Mouse (Mus musculus) liver, embryonic 15.5 days (tissue): ENCODE measurements at regions not wholly inside any gene's neighbourhood (a gene's known extent, or its start where the extent isn't known, plus 50 kb on each side); places are given as distances from the start of the nearest gene placed in this dataset.

Experiments used
- ATAC-seq: fragments of 200-750 bp; cut with Nextera tagmentation; 2 replicates; pipeline ENCODE4 v1.8.0; 2017; ENCODE audit warnings: moderate number of reproducible peaks, mild to moderate bottlenecking, moderate library complexity; ENCODE audit not compliant: insufficient read depth
- H3K27ac ChIP-seq: fragments of 300-500 bp; sonication (generic); replicated peaks from 2 replicates; pipeline ENCODE4 v1.5.1; 2015; ENCODE audit warnings: mild to moderate bottlenecking, inconsistent platforms
- H3K27me3 ChIP-seq: fragments of 300-500 bp; sonication (generic); 2 replicates; pipeline ENCODE4 v1.6.1; 2015; ENCODE audit warnings: mild to moderate bottlenecking, inconsistent platforms
- H3K36me3 ChIP-seq: fragments of 300-500 bp; sonication (generic); replicated peaks from 2 replicates; pipeline ENCODE4 v1.6.1; 2015; ENCODE audit warnings: moderate library complexity, mild to moderate bottlenecking, inconsistent platforms
- H3K4me1 ChIP-seq: fragments of 300-500 bp; sonication (generic); replicated peaks from 2 replicates; pipeline ENCODE4 v1.6.1; 2015; ENCODE audit warnings: inconsistent platforms
- H3K4me2 ChIP-seq: fragments of 300-500 bp; sonication (generic); 2 replicates; pipeline ENCODE4 v1.6.1; 2015; ENCODE audit warnings: moderate library complexity, mild to moderate bottlenecking, inconsistent platforms
- H3K4me3 ChIP-seq: fragments of 300-500 bp; sonication (generic); replicated peaks from 2 replicates; pipeline ENCODE4 v1.5.1; 2015; ENCODE audit warnings: mild to moderate bottlenecking, inconsistent platforms
- H3K9ac ChIP-seq: fragments of 300-500 bp; sonication (generic); 2 replicates; pipeline ENCODE4 v1.6.1; 2015; ENCODE audit warnings: moderate library complexity, mild to moderate bottlenecking, inconsistent platforms
- H3K9me3 ChIP-seq: fragments of 300-500 bp; sonication (generic); replicated peaks from 2 replicates; pipeline ENCODE4 v1.6.1; 2016; ENCODE audit warnings: inconsistent platforms
- WGBS: fragments of 180-500 bp; shearing (Covaris S2); methylation state at CpG from one replicate; pipeline ENCODE4 v1.1.7; 2015; ENCODE audit warnings: mixed read lengths; ENCODE audit not compliant: insufficient replicate concordance; 5-methylcytosine and 5-hydroxymethylcytosine counted together

DNA sequence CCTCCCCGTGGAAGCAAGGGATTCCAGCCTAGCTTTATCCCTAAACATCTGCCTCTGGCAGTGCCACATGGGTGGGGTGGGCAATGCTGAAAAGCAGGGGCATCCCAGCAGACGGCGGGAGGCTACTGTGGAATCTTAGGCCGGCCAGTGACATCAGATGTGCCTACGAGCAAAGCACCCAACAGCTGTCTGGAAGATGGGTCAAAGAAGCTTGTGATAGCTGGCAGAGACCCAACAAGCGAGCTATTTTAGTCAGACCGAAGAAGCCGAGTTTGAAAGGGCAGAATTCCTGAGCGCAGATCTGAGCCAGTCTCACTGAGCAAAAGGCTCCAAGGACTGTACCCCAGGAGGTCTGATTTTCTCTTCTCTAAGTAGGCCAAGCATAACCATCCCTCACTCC, 110.8 kb upstream of the Foxn2 start:
- ATAC-seq: no peak
- H3K36me3 ChIP-seq: no peaks in the 10 kb centered on the region
- 0 out of 2 replicates have a peak, but pooled peaks cover 13% of the 10 kb centered on the region for H3K4me1 ChIP-seq
- H3K9ac ChIP-seq: no peak overlapping the region
- no peaks in the 10 kb centered on the region for H3K27me3 ChIP-seq
- H3K9me3 ChIP-seq: 0 out of 2 replicates have a peak, but pooled peaks cover 4% of the 10 kb centered on the region
- 68% methylated on average over 9 of the region's 9 CpGs for WGBS
- H3K4me2 ChIP-seq: no peak overlapping the region
- H3K4me3 ChIP-seq: no peak overlapping the region
- no peak overlapping the region for H3K27ac ChIP-seq

DNA sequence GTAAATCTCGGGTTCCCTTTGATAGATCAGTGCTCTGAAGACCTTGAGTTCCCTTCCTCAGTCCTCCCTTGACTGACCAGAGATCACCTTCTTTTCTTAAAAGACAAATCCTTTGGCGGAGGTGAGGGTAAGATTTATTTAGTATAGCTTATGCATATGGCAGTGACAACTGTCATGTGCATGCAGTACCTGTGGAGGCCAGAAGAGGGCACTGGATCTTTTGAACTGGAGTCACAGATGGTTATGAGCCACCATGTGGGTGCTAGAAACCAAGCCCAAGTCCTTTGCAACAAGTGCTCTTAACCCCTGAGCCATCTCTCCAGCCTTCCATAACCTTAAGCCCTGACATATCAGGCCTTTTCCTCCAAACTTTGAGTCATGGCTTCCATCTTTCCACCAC, 110.4 kb upstream of the Foxn2 start:
- Histone ChIP-seq H3K36me3 (no peaks in the 10 kb centered on the region), H3K27me3 (no peaks in the 10 kb centered on the region), H3K27ac (no peak overlapping the region), H3K4me2 (no peak overlapping the region), H3K9ac (no peak overlapping the region), H3K4me3 (no peak overlapping the region), H3K9me3 (0 out of 2 replicates have a peak, but pooled peaks cover 4% of the 10 kb centered on the region), H3K4me1 (0 out of 2 replicates have a peak, but pooled peaks cover 13% of the 10 kb centered on the region)
- WGBS: 69% methylated on average over 2 of the region's 2 CpGs
- no peak for ATAC-seq

DNA sequence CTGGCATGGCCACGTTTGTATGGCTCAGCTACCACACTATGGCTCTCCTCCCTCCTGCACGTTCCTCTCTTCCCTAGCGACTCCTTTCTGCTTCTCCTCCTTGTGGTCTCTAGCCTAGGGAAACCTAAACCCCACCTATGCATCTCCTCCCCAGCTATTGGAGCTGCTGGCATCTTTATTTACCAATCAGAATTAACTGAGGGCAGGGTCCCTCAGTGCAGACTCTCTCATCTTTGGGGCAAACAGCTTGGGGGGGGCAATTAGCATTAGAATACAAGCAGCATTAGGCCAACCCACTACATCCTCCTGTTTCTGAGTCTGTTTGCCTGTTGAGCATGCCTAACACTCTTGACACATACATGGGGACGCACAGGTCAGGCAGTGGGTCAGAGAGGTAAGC, 106.7 kb upstream of the Foxn2 start:
- Histone ChIP-seq H3K4me3 (no peak overlapping the region), H3K36me3 (no peaks in the 10 kb centered on the region), H3K9ac (no peak overlapping the region), H3K4me1 (no peaks in the 10 kb centered on the region), H3K27ac (no peak overlapping the region), H3K27me3 (no peaks in the 10 kb centered on the region), H3K9me3 (0 out of 2 replicates have a peak, but pooled peaks cover 4% of the 10 kb centered on the region), H3K4me2 (no peak overlapping the region)
- WGBS: 53% methylated on average over 4 of the region's 4 CpGs
- no peak for ATAC-seq

DNA sequence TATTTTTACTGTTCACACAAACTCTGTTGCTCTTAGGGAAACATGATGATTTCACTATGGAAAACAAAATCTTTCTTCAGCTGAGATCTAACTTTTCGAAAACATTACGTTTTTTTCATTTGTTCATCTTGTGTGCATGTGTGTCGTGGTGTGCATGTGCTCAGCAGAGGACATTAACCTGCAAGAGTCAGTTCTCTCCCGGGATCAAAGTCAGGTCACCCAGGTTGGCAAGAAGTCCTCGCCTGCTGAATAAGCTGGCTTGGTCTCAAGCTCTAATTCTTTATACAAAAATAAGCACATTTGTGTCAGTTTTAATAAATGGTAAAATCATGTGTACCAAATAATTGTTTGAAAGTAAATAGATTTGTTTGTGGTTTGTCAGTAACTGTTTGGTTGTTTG, 105.2 kb upstream of the Foxn2 start:
- H3K9ac ChIP-seq: no peak overlapping the region
- no peaks in the 10 kb centered on the region for H3K4me1 ChIP-seq
- H3K4me3 ChIP-seq: no peak overlapping the region
- ATAC-seq: no peak
- no peak overlapping the region for H3K4me2 ChIP-seq
- H3K27ac ChIP-seq: no peak overlapping the region
- no peaks in the 10 kb centered on the region for H3K27me3 ChIP-seq
- WGBS: 64% methylated on average over 5 of the region's 5 CpGs
- H3K36me3 ChIP-seq: no peaks in the 10 kb centered on the region
- 0 out of 2 replicates have a peak, but pooled peaks cover 3% of the 10 kb centered on the region for H3K9me3 ChIP-seq

DNA sequence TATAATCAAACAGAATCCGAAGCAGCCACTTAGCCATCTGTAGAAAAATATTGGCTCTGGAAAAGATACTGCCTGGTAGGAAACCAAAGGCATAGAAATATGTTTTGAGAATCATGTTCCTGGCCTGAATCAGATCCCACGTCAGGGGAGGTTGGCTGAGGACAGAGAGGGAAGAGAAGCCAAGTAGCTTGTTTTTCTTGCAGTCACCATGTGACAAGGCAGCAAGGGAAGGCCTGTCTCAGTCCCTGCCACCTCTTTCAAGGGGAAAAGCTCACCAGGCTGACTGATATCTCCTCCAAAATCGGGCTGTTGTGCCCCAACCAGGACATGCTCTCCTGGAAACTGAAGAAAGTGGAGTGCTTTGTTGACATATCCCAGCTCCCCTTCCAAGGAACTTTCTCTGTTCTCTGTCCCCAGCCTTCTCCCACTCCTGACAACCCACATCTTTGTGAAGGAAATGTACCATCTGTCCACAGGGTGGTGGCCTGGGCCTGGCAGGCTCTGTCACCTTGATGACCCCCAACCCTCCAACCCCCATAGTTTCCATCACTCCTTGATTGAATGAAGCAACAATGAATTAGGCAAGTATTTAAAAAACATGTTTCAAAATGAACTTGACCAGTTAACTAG, 104.3 kb upstream of the Foxn2 start:
- no peak overlapping the region for H3K9ac ChIP-seq

DNA sequence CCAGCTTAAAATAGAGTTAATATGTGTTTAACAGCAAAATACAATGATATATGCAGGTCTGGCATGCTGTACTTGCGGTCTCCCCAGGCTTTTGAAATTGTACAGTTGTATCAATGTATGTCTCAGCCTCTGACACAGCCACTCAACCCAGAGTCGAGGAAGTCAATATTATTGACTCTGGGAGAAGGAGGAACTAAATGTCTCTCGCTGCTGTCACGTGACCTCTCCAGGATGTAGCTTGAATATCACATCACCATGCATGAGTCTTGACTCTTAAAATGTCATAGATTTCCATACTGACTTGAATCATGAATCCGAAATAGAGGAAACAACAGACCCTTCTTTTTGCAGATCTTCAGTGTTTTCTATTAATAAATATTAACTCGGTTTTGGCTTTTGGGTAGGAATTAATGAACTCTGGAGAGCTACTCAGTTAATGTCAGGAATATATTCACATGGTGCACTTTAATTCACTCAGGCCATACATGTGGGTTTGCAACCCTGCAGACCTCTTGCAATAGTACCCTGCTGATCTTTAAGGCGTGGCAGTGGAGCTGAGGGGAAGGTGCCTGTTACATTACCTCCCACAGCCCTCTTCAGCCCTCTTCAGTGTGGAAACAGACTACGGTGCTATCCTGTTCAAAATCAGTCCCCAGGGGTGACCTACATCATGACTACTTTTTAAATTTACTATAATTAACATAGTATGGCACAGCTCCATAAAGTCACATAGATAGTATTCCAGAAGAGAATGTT, 102.7 kb upstream of the Foxn2 start:
- no peak overlapping the region for H3K4me2 ChIP-seq
- H3K9me3 ChIP-seq: no peaks in the 10 kb centered on the region
- no peak for ATAC-seq
- H3K27ac ChIP-seq: no peak overlapping the region
- no peaks in the 10 kb centered on the region for H3K4me1 ChIP-seq
- no peak overlapping the region for H3K9ac ChIP-seq
- H3K36me3 ChIP-seq: no peaks in the 10 kb centered on the region
- H3K27me3 ChIP-seq: no peaks in the 10 kb centered on the region
- WGBS: 45% methylated on average over 8 of the region's 8 CpGs
- no peak overlapping the region for H3K4me3 ChIP-seq

More for the DNA sequence above, 104.3 kb upstream of the Foxn2 start:
- Histone ChIP-seq H3K4me2 (no peak overlapping the region), H3K27ac (no peak overlapping the region), H3K9me3 (no peaks in the 10 kb centered on the region), H3K36me3 (no peaks in the 10 kb centered on the region), H3K4me3 (no peak overlapping the region), H3K4me1 (no peaks in the 10 kb centered on the region), H3K27me3 (no peaks in the 10 kb centered on the region)
- no peak for ATAC-seq
- WGBS: 41% methylated on average over 3 of the region's 3 CpGs

DNA sequence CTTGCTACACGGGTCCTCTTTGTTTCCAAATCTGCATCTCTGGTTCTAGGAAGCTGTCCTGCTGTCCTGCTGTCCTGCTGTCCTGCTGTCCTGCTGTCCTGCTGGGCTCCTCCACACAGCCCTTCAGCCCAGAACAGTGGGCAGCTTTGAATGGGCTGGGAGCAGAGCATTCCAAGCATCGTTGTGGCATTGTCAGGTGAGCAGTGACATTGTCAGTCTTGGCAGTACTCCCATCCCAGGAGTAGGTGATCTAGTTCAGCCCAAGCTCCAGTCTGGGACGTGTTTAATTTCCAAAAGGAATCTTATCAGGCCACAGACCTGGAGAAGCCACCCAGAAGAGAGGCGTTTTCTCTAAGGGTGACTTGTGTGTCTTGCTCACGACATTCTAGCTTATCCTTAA, 99.4 kb upstream of the Foxn2 start:
- Histone ChIP-seq H3K36me3 (no peaks in the 10 kb centered on the region), H3K4me2 (no peak overlapping the region), H3K27ac (no peak overlapping the region), H3K4me1 (no peaks in the 10 kb centered on the region), H3K9ac (no peak overlapping the region), H3K27me3 (no peaks in the 10 kb centered on the region), H3K9me3 (no peaks in the 10 kb centered on the region), H3K4me3 (no peak overlapping the region)
- ATAC-seq: no peak
- 46% methylated on average over 5 of the region's 5 CpGs for WGBS

DNA sequence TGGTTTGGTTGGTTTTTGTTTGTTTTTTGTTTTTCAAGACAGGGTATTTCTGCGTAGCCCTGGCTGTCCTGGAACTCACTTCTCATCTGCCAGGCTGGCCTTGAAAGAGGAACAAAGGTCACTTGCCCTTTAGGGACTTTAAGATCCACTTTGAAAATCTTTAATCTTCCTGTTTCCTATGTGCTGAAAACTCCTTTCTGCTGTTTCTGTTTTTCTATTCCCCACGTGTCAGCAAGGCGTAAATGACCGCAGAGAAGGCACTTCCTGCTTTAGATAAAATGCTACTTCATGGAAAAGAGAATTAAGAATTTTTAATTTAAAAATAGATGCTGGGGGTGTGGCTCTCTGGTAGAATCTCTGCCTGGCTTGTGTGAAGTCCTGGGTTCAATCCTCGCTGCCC, 98.9 kb upstream of the Foxn2 start:
- H3K9ac ChIP-seq: no peak overlapping the region
- 27% methylated on average over 5 of the region's 5 CpGs for WGBS
- ATAC-seq: no peak
- no peaks in the 10 kb centered on the region for H3K4me1 ChIP-seq
- H3K27ac ChIP-seq: no peak overlapping the region
- no peaks in the 10 kb centered on the region for H3K9me3 ChIP-seq
- H3K4me3 ChIP-seq: no peak overlapping the region
- no peaks in the 10 kb centered on the region for H3K36me3 ChIP-seq
- H3K4me2 ChIP-seq: no peak overlapping the region
- no peaks in the 10 kb centered on the region for H3K27me3 ChIP-seq

DNA sequence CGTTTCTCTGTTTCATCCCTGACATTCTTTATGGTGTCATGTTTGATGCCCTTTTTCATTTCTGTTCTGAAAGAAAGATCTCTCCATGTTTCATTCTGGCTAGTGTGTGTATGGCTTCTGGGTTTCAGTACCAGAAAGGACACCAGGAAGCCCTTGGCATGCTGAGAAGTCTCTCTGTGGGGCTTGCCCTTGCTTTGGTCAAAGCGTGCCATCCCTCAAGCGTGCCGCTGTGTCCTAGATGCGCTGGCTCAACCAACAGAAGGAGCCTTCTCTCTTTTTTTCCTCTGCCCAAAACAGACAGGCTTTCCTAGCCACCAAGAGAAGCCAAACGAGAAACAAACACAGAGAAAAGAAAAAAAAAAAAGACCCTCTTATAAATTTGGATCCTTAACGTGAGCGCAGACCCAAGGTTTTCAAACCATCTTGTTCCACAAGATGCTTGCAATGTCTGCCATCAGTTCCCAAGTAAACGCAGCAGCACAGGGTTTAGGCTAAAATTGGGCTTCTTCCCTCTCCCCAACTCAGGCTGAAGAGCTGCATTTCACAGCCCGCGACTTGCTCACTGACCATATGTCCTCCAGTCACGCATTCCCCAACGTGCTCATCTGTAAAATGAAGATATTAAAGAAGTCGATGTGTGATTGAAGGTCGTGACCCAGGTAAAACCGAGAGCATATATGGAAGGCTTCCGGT, 97.3 kb upstream of the Foxn2 start:
- no peak overlapping the region for H3K4me3 ChIP-seq

DNA sequence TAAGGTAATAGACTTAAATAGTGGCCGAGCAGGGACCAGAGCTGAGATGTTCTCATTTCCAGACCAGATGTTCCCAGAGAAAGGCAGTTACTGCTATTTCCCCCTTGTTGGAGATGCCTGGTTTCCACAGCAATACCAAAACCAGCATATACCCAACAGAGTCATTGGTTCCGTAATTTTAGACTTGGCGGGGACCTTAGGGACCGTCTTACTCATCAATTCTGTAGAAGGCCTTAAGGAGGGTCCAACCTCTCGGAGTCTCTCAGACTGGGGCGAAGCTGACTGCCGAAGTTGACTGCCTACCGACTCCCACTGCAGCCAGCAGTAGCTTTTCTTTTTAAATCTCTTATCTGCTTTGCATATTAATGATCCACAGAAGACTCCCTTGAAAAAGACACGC, 95.1 kb upstream of the Foxn2 start:
- Histone ChIP-seq H3K9ac (no peak overlapping the region), H3K27ac (no peak overlapping the region), H3K4me2 (no peak overlapping the region), H3K9me3 (no peaks in the 10 kb centered on the region), H3K4me3 (no peak overlapping the region), H3K4me1 (no peaks in the 10 kb centered on the region), H3K27me3 (no peaks in the 10 kb centered on the region), H3K36me3 (no peaks in the 10 kb centered on the region)
- ATAC-seq: no peak
- 67% methylated on average over 9 of the region's 9 CpGs for WGBS

More for the DNA sequence above, 97.3 kb upstream of the Foxn2 start:
- H3K4me2 ChIP-seq: no peak overlapping the region
- no peaks in the 10 kb centered on the region for H3K36me3 ChIP-seq
- H3K9ac ChIP-seq: no peak overlapping the region
- H3K4me1 ChIP-seq: no peaks in the 10 kb centered on the region
- no peaks in the 10 kb centered on the region for H3K27me3 ChIP-seq
- 71% methylated on average over 17 of the region's 17 CpGs for WGBS
- ATAC-seq: no peak
- no peaks in the 10 kb centered on the region for H3K9me3 ChIP-seq
- H3K27ac ChIP-seq: no peak overlapping the region

DNA sequence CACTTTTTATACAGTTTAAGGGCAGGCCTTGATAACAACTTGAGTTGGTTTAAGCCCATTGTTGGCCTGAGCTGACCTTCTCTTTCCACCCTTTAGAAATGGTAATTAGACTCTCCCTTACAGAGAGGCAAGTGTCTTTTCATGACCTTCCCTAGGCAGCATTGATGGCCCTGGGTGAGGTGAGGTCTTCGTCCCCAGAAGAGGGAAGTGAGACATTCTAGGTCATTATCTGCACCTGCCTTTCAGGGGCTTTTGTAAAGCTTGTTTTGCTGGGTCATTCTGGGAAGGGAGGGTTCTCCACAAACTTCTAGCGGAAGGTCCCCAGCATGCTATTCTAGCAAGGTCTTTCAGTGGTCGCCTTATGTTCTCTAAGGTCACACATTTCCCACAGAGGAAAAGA, 93.6 kb upstream of the Foxn2 start:
- no peak overlapping the region for H3K9ac ChIP-seq
- WGBS: 39% methylated on average over 3 of the region's 3 CpGs
- no peak overlapping the region for H3K27ac ChIP-seq
- H3K27me3 ChIP-seq: no peaks in the 10 kb centered on the region
- no peak overlapping the region for H3K4me3 ChIP-seq
- H3K4me2 ChIP-seq: no peak overlapping the region
- no peaks in the 10 kb centered on the region for H3K36me3 ChIP-seq
- no peaks in the 10 kb centered on the region for H3K4me1 ChIP-seq
- ATAC-seq: no peak
- no peaks in the 10 kb centered on the region for H3K9me3 ChIP-seq
